Mouse (Mus musculus) urinary bladder, adult 2 months (tissue): ENCODE data around the gene Rpl22. TPM values are rescaled to one million over a fixed set of nuclear protein-coding genes. Genes with fewer than 3 reads are reported as not detected.

ENCODE experiments used
- DNase-seq: peaks from one replicate; pipeline ENCODE4 v3.0.0; 2022; ENCODE audit warnings: low spot score
- polyA plus RNA-seq: library from polyadenylated mRNA; depleted of rRNA; stranded (reverse); fragments of >200 nt; gene quantifications from 2 replicates; pipeline ENCODE4 v1.2.3, GENCODE M21; 2012; rRNA removed

The Rpl22 gene
- polyA plus RNA-seq = 727 and 877 TPM in 2 replicates

DNA sequence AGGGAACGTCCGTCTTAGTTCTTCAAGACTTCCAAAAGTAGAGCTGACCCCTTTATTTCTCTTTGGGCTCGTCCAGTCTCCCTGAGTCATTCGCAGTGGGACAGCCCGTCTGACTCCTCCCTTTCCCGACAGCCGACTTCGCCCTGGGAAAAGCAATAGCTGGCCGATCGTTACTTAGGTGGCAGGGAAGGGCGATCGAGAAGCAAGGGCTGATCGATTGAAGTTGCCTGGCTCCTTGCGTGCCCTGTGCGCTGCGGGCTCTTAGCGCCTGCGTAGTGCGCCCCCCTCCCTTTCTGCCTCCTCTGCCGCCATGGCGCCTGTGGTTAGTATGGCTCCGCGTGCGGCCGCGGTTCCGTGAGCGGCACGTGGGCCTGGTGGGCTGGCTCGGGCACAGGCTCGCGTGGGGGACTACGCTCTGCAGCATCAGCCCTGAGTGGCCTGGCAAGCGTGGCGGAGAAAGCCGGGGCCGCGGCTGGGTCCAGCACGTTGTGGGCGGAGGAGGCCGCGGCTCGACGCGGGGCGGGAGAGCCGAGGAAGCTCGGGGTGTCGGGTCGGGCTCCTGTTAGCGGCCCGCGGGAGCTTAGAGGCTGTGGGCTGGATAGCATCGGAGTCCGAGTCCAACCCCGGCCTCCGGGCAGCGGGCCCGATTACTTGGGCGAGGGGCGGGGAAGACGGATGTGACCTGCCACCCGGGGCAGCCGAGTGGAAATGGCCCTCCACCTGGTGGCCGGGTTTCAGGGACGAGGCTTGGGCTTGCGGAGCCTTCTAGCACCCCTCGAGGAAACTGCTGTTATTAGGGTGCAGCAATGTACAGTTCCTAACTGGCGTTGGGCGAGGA lies at the start of gene Rpl22:
Rpl22 (plus strand) TSS at position 169 of the 838 bp plus-strand sequence.
- DNase-seq = peak; percentile 83

DNA sequence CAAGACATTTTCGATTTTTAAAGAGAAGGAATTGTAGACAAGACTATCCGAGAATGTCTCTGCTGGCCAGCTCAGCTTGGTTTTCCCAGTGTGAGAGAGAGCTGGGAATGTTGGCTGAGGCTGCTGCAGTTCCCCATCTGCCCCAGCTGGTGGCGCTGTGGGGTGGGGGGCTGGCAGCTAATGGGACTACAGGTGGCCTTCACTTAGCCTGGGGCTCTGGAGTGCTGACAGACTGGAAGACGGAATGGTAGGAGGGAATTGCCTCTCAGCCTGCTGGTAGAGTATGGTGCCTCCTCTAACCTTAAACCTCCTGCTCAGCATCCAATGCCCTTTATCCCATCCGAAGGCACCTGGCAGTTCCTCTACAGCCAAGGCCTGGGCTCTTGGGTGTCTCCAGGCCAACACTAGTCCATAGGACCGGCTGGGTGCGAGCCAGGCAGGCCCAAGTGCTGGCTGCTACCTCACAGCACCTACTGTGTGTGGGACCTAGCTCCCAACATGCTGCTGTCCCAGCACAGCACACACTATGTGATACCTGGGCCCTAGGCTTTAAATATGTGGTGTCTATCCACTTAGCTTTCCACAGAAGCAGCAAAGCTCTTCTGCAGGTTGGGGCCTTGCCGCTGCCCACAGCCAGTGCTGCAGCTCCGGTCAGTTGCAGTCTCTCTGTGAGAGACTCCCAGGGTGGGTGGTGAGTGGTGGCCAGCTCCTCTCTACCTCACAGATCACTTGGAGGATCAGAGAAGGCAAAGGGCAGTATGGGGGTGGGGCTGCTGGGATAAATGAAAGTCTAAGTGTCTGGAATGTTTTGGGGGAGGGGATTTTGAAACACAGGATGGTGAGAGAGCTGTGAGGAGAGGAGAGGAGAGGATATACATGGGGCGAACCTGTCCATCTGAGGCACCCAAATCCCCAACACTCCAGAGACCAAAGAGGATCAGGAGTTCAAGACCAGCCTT lies 48.9 kb upstream of the Rpl22 start:
- DNase-seq = no peak

GRCm38 (mm10) chr4:152277916-152278315 lies 47.6 kb upstream of the Rpl22 start:
- DNase-seq = no peak

DNA sequence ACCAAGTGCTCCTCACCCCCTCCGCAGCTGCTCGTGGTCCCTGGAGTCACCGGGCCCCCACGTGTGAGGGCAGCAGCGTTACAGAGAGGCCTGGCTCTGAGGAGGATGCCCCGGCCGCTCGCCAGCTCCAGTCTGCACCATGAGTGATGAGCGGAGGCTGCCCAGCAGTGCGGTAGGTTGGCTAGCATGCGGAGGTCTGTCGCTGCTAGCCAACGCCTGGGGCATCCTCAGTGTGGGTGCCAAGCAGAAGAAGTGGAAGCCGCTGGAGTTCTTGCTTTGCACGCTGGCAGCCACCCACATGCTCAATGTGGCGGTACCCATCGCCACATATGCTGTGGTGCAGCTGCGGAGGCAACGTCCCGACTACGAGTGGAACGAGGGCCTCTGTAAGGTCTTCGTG lies 46.6 kb upstream of the Rpl22 start:
- DNase-seq = no peak

- DNase-seq = no peak
Measured at GRCm38 (mm10) chr4:152281601-152282000, 43.9 kb upstream of the Rpl22 start.

DNA sequence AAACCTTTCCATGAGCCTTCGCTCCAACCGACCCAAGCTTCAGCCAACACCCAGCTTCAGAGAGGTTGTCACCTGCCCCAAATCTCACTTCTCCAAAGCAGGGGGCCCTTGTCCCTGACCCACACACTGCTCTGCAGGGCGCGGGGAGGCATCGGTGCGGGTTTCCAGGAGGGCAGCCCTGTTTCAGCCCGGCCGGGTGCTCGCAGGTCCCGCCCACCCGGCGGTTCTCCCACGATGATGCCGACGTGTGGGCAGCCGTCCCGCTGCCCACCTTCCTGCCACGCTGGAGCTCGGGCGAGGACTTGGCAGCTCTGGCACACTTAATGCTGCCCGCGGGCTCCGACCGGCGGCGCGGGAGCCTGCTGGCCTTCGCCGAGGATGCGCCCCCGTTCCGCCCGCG lies 42.8 kb upstream of the Rpl22 start:
- DNase-seq = no peak

DNA sequence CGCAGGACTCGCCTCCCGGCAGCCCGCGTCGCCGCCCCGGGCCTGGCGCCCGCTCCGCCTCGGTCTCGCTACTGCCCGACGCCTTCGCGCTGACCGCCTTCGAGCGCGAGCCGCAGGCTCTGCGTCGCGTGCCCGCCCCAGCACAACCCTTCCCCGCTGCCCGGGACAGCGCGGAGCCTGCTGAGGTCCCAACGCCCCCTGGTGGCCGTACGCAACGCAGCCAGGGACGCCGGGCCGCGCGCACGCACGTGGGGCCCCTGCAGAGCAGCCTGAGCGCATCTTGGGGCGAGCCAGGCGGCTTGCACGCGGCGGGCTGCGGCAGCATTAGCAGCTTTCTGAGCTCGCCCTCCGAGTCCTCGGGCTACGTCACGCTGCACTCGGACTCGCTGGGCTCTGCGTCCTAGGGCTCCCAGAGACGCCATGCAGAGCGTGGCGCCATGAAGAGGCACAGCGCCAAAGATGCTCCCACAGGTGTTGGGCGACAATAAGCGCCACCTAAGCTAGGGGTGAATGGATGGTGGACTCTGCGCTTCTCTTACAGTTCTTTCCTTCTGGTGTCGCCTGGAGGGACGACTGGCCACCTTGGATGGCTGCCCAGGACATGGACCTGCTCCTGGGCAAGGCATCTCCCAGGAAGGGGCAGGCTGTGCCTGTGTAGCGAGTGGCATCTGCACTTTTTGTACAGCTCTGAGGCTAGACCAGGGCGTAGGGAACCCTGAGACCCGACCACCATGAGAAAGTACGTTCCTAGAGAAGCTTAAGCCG lies 42.2 kb upstream of the Rpl22 start:
- DNase-seq = peak; percentile 74

DNA sequence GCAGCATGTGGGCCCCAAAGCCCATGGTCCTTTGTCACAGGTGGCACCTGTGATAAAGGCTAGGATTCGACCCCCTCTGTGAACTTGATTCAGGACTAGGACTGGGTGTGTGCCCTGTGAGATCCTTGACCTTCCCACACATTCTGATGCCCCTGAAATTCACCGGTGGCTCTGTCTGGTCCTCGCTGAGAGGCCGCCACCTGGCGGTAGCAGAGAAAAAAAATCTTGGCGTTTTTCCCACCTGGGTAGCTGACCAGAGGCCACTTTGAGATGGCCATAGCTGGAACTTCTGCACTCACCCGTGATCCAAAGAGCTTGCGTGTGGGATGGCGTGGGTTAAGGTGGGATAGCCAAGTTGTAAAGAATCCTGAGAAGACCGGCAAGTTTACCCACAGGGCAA lies 40.0 kb upstream of the Rpl22 start:
- no peak for DNase-seq

DNA sequence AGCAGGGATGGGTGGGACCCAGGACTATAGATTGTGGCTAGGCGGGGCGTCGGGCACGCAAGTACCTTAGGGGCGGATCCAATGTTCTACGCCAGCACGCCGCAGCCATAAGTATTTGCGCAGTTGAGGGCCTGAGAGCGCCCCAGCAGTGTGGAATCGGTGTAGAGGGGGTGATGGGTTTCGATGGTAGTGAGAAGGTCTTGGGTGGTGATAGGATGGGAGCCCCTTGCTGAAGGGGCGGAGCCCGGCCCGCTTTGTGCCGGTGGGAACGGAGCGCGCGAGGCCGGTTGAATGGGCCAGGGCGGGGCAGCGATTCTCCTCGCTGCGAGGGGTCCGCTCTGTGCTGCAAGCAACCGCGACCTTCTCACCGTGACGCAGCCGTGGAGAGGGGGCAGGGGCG lies 39.4 kb upstream of the Rpl22 start:
- DNase-seq = no peak

DNA sequence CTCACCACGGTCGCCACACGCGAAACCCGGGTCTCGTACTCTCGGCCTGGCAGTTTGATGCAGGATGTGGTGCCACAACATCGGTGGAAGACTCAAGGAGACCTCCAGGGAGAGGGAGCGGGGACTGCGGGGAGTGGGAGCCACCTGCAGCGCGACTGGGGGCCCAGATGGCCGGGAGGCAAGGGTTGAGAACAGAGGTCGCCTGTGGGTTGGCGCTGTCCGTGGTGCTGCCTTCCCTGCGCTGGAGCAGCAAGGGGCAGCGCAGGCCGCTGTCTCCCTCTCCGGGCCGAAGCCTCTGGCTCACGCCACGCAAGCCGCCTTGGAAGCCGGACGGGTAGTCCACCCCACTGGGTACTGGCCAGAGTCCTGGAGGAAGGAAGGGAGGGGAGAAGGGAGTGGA lies 38.7 kb upstream of the Rpl22 start:
- DNase-seq = peak; percentile 46

GRCm38 (mm10) chr4:152287317-152288120 lies 38.0 kb upstream of the Rpl22 start:
- DNase-seq = no peak

GRCm38 (mm10) chr4:152288398-152288945 lies 37.1 kb upstream of the Rpl22 start:
- DNase-seq = no peak

- no peak for DNase-seq
Measured at GRCm38 (mm10) chr4:152290385-152290784, 35.2 kb upstream of the Rpl22 start.

DNA sequence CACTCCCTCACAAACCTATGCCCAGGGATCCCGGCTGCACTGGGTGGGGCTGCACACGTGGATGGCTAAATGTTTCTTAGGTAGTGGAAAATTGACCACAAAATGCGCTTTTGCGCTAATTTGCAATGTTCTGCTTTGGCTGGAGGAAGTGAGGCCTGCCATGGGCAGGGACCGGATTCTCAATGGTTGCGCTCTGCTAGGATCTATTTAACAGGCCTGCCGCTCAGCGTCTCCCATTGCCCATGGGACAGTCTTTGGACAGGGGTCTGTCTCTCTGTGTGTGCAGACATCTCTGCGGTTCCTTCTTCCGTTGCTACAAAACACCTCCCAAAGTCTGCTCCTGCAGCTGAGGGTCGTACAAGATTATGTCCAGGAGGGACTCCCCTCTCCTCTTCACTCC lies 34.6 kb upstream of the Rpl22 start:
- no peak for DNase-seq

GRCm38 (mm10) chr4:152291562-152291961 lies 34.0 kb upstream of the Rpl22 start, which contains the start of gene Hes3:
Hes3 (minus strand) TSS chr4:152291662.
- DNase-seq = no peak

GRCm38 (mm10) chr4:152292102-152292765 lies 33.3 kb upstream of the Rpl22 start:
- DNase-seq = no peak

DNA sequence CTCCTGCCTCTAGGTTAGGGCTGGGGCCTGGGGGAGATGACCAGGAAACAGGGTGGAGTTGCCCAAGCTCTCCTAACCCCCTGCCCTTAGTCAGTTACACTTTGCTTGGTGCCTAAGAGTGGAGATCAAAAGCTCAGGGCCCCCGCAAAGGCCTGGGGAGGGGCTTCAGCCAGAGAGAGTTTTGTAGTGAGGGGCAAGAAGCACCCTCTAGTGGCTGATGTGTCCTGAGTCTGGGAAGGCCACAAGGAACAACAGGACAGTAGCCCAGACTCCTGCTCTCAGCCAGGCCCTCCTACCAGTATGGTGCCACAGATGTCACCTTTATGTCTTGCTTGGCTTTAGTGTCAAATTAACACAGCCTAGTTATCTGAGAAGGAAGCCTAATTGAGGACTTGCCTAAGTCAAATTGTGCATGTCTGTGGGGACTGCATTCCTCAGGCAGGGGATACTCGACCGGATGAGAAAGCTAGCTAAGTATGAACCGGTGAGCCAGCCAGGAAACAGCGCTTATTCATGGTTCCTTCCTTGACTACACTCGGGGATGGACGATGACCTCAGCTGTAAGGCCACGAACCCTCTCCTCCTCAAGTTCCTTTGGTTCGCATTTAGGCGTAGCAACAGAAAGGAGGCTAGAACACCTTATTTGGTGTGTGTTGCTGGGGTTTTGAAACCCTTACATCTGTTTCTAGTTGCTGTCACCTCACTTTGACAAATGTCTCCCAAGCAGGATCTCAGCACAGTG lies 31.2 kb upstream of the Rpl22 start:
- DNase-seq = no peak

- no peak for DNase-seq
Measured at GRCm38 (mm10) chr4:152295916-152296315, 29.6 kb upstream of the Rpl22 start.

DNA sequence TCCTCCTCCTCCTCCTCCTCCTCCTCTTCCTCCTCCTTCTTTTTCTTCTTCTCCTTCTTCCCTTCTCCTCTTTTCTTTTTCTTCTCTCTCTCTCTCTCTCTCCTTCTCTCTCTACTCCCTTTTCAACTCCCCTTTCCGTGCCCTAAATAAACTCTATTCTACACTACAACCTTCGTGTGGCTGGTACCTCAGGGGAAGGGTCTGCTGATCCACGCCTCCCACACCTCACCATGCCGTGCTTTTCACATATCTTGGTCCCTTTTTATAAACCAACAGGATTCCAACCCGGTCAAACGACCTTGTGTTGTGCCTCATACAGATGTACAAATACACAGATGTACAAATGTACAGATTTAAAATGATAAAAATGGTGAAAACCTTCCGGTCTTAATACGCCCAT lies 29.2 kb upstream of the Rpl22 start:
- no peak for DNase-seq
